Mouse (Mus musculus): ENCODE measurements at regions not wholly inside any gene's neighbourhood (a gene's known extent, or its start where the extent isn't known, plus 50 kb on each side); places are given as distances from the start of the nearest gene placed in this dataset.
A peak's percentile ranks its signal among the peaks of the same experiment; 100 is the strongest.
"Not testable (repeated sequence)": the region's sequence is repeated elsewhere in the genome, so short reads cannot be mapped to it uniquely, and the experiment has no call there.

- H3K36me3 ChIP-seq (replicated peaks); H3K27me3 ChIP-seq (replicated peaks; ENCODE audit: low read depth, poor library complexity, severe bottlenecking); H3K4me1 ChIP-seq; DNase-seq (ENCODE audit: low spot score); H3K9me3 ChIP-seq; H3K4me3 ChIP-seq; H3K27ac ChIP-seq (replicated peaks): not testable (repeated sequence)
- WGBS, result 69% methylated on average over 2 of the region's 2 CpGs
These were observed 192.4 kb downstream of the Osr1 start for GRCm38 (mm10) chr12:9762291-9762811.

GRCm38 (mm10) chr12:9762842-9763241 lies 192.9 kb downstream of the Osr1 start:
- 90% methylated on average over 2 of the region's 2 CpGs for WGBS
- no peaks in the 10 kb centered on the region for H3K4me1 ChIP-seq

GRCm38 (mm10) chr12:9770908-9771307 lies 201.0 kb downstream of the Osr1 start:
- Histone ChIP-seq H3K36me3 (replicated peaks) (no peaks in the 10 kb centered on the region), H3K4me3 (no peak overlapping the region), H3K27ac (replicated peaks) (no peak overlapping the region), H3K4me1 (no peaks in the 10 kb centered on the region), H3K27me3 (replicated peaks; ENCODE audit: low read depth, poor library complexity, severe bottlenecking) (no peaks in the 10 kb centered on the region), H3K9me3 (no peaks in the 10 kb centered on the region)
- 77% methylated on average over 4 of the region's 4 CpGs for WGBS
- no peak for DNase-seq (ENCODE audit: low spot score)

More at GRCm38 (mm10) chr12:9762842-9763241, 192.9 kb downstream of the Osr1 start:
- no peaks in the 10 kb centered on the region for H3K27me3 ChIP-seq (replicated peaks; ENCODE audit: low read depth, poor library complexity, severe bottlenecking)
- no peak overlapping the region for H3K27ac ChIP-seq (replicated peaks)
- H3K9me3 ChIP-seq, result no peaks in the 10 kb centered on the region
- DNase-seq (ENCODE audit: low spot score), result no peak
- H3K36me3 ChIP-seq (replicated peaks), result no peaks in the 10 kb centered on the region
- H3K4me3 ChIP-seq, result no peak overlapping the region

GRCm38 (mm10) chr12:9772875-9773274 lies 203.0 kb downstream of the Osr1 start:
- H3K4me3 ChIP-seq, result no peak overlapping the region
- H3K9me3 ChIP-seq, result no peaks in the 10 kb centered on the region
- H3K36me3 ChIP-seq (replicated peaks), result no peaks in the 10 kb centered on the region
- H3K27me3 ChIP-seq (replicated peaks; ENCODE audit: low read depth, poor library complexity, severe bottlenecking), result no peaks in the 10 kb centered on the region
- H3K4me1 ChIP-seq, result no peaks in the 10 kb centered on the region
- DNase-seq (ENCODE audit: low spot score), result no peak
- WGBS, result 91% methylated on average over 1 of the region's 1 CpGs
- no peak overlapping the region for H3K27ac ChIP-seq (replicated peaks)

- Histone ChIP-seq H3K9me3 (no peaks in the 10 kb centered on the region), H3K27me3 (replicated peaks; ENCODE audit: low read depth, poor library complexity, severe bottlenecking) (no peaks in the 10 kb centered on the region), H3K36me3 (replicated peaks) (no peaks in the 10 kb centered on the region), H3K27ac (replicated peaks) (no peak overlapping the region), H3K4me3 (no peak overlapping the region), H3K4me1 (no peaks in the 10 kb centered on the region)
- no peak for DNase-seq (ENCODE audit: low spot score)
- WGBS, result 72% methylated on average over 3 of the region's 3 CpGs
These were observed 232.4 kb downstream of the Osr1 start for GRCm38 (mm10) chr12:9802284-9802683.

- Histone ChIP-seq H3K4me1 (no peaks in the 10 kb centered on the region), H3K27me3 (replicated peaks; ENCODE audit: low read depth, poor library complexity, severe bottlenecking) (no peaks in the 10 kb centered on the region), H3K9me3 (no peaks in the 10 kb centered on the region), H3K36me3 (replicated peaks) (no peaks in the 10 kb centered on the region), H3K27ac (replicated peaks) (no peak overlapping the region), H3K4me3 (no peak overlapping the region)
- WGBS, result 68% methylated on average over 1 of the region's 1 CpGs
- no peak for DNase-seq (ENCODE audit: low spot score)
These were observed 237.5 kb downstream of the Osr1 start for GRCm38 (mm10) chr12:9807406-9807805.

GRCm38 (mm10) chr12:9833273-9833672 lies 263.4 kb downstream of the Osr1 start:
- no peaks in the 10 kb centered on the region for H3K9me3 ChIP-seq
- no peaks in the 10 kb centered on the region for H3K36me3 ChIP-seq (replicated peaks)
- no peaks in the 10 kb centered on the region for H3K27me3 ChIP-seq (replicated peaks; ENCODE audit: low read depth, poor library complexity, severe bottlenecking)
- WGBS, result 67% methylated on average over 3 of the region's 3 CpGs
- no peak overlapping the region for H3K27ac ChIP-seq (replicated peaks)
- no peak overlapping the region for H3K4me3 ChIP-seq
- DNase-seq (ENCODE audit: low spot score), result peak; percentile 16
- no peaks in the 10 kb centered on the region for H3K4me1 ChIP-seq

- Histone ChIP-seq H3K9me3 (no peaks in the 10 kb centered on the region), H3K27ac (replicated peaks) (no peak overlapping the region), H3K4me3 (no peak overlapping the region), H3K4me1 (no peaks in the 10 kb centered on the region), H3K27me3 (replicated peaks; ENCODE audit: low read depth, poor library complexity, severe bottlenecking) (no peaks in the 10 kb centered on the region), H3K36me3 (replicated peaks) (no peaks in the 10 kb centered on the region)
- DNase-seq (ENCODE audit: low spot score), result no peak
- 57% methylated on average over 5 of the region's 5 CpGs for WGBS
These were observed 269.4 kb downstream of the Osr1 start for GRCm38 (mm10) chr12:9839198-9839845.

- H3K4me1 ChIP-seq, result no peaks in the 10 kb centered on the region
- no peaks in the 10 kb centered on the region for H3K27me3 ChIP-seq (replicated peaks; ENCODE audit: low read depth, poor library complexity, severe bottlenecking)
- WGBS, result 79% methylated on average over 2 of the region's 2 CpGs
- no peak overlapping the region for H3K4me3 ChIP-seq
- no peak for DNase-seq (ENCODE audit: low spot score)
- H3K27ac ChIP-seq (replicated peaks), result no peak overlapping the region
- H3K36me3 ChIP-seq (replicated peaks), result no peaks in the 10 kb centered on the region
- no peaks in the 10 kb centered on the region for H3K9me3 ChIP-seq
These were observed 270.0 kb downstream of the Osr1 start for GRCm38 (mm10) chr12:9839949-9840348.

- 76% methylated on average over 2 of the region's 2 CpGs for WGBS
- Histone ChIP-seq H3K4me3 (no peak overlapping the region), H3K4me1 (no peaks in the 10 kb centered on the region), H3K27ac (replicated peaks) (no peak overlapping the region), H3K36me3 (replicated peaks) (no peaks in the 10 kb centered on the region), H3K27me3 (replicated peaks; ENCODE audit: low read depth, poor library complexity, severe bottlenecking) (no peaks in the 10 kb centered on the region), H3K9me3 (no peaks in the 10 kb centered on the region)
- no peak for DNase-seq (ENCODE audit: low spot score)
These were observed 277.1 kb downstream of the Osr1 start for GRCm38 (mm10) chr12:9847034-9847433.

GRCm38 (mm10) chr12:9847465-9848205 lies 277.7 kb downstream of the Osr1 start:
- no peaks in the 10 kb centered on the region for H3K4me1 ChIP-seq
- WGBS, result 87% methylated on average over 7 of the region's 7 CpGs
- H3K9me3 ChIP-seq, result no peaks in the 10 kb centered on the region
- H3K4me3 ChIP-seq, result no peak overlapping the region
- H3K27ac ChIP-seq (replicated peaks), result no peak overlapping the region
- H3K27me3 ChIP-seq (replicated peaks; ENCODE audit: low read depth, poor library complexity, severe bottlenecking), result no peaks in the 10 kb centered on the region
- no peak for DNase-seq (ENCODE audit: low spot score)
- H3K36me3 ChIP-seq (replicated peaks), result no peaks in the 10 kb centered on the region

- DNase-seq (ENCODE audit: low spot score), result no peak
- no peaks in the 10 kb centered on the region for H3K27me3 ChIP-seq (replicated peaks; ENCODE audit: low read depth, poor library complexity, severe bottlenecking)
- no peak overlapping the region for H3K27ac ChIP-seq (replicated peaks)
- H3K9me3 ChIP-seq, result no peaks in the 10 kb centered on the region
- H3K36me3 ChIP-seq (replicated peaks), result no peaks in the 10 kb centered on the region
- no peaks in the 10 kb centered on the region for H3K4me1 ChIP-seq
- 81% methylated on average over 3 of the region's 3 CpGs for WGBS
- H3K4me3 ChIP-seq, result no peak overlapping the region
These were observed 285.6 kb downstream of the Osr1 start for GRCm38 (mm10) chr12:9855503-9856024.

GRCm38 (mm10) chr12:9856128-9856621 lies 286.3 kb downstream of the Osr1 start:
- Histone ChIP-seq H3K27ac (replicated peaks) (no peak overlapping the region), H3K36me3 (replicated peaks) (no peaks in the 10 kb centered on the region), H3K9me3 (no peaks in the 10 kb centered on the region), H3K27me3 (replicated peaks; ENCODE audit: low read depth, poor library complexity, severe bottlenecking) (no peaks in the 10 kb centered on the region), H3K4me1 (no peaks in the 10 kb centered on the region), H3K4me3 (no peak overlapping the region)
- WGBS, result 91% methylated on average over 8 of the region's 8 CpGs
- DNase-seq (ENCODE audit: low spot score), result no peak

Data from embryonic facial prominence, embryonic 10.5 days (tissue).